Mouse (Mus musculus): ENCODE results near the gene Gspt1. TPM values are rescaled to one million over a fixed set of nuclear protein-coding genes. Genes with fewer than 3 reads are reported as not detected.

Gene Gspt1
- total and polyA plus RNA-seq, 3 experiments, result 84.4 to 547 (median 376) TPM

GRCm38 (mm10) chr16:11270642-11271041 lies 16.5 kb upstream of the Gspt1 start:
- no peak overlapping the region for H3K4me3 ChIP-seq (ENCODE audit: control insufficient read depth in 1 of 2, insufficient read depth in 1 of 2, low read depth in 2 of 2, low read length in 2 of 2)
- H3K36me3 ChIP-seq (ENCODE audit: control insufficient read depth in 1 of 2, insufficient read depth in 2 of 2, low read length in 2 of 2), result peaks cover 0 to 10% of the 10 kb centered on the region in 2 experiments; a peak in 2 of 4 replicates
- DNase-seq (ENCODE audit: low read depth, low spot score), result peak; percentile 94
- TF ChIP-seq BHLHE40 (IDR thresholded peaks at IDR 0.05; ENCODE audit: borderline replicate concordance, low read depth, low read length) (peak; percentile 46; the same call in 1 of the 2 replicates), MAX (IDR thresholded peaks at IDR 0.05; ENCODE audit: low read length) (peak; percentile 84), POLR2A (IDR thresholded peaks at IDR 0.05; ENCODE audit: control insufficient read depth in 1 of 2, insufficient read depth in 1 of 2, low read depth in 1 of 2, low read length in 2 of 2, poor library complexity in 1 of 2) (0 out of 4 replicates have a peak, but pooled peaks of 1 of the 2 experiments have one; percentile 38), CTCF (IDR thresholded peaks at IDR 0.05 in 2 of 3, conservative IDR thresholded peaks at IDR 0.05 in 1 of 3; ENCODE audit: control insufficient read depth in 1 of 3, insufficient read depth in 1 of 3, low read depth in 2 of 3, low read length in 3 of 3, poor library complexity in 1 of 3, severe bottlenecking in 1 of 3) (no peak), TBP (IDR thresholded peaks at IDR 0.05; ENCODE audit: low read depth, low read length) (peak; percentile 53), EP300 (IDR thresholded peaks at IDR 0.05; ENCODE audit: low read depth in 1 of 2, low read length in 2 of 2) (peak; percentile 46 to 62; a peak in 3 of 4 replicates), ELF1 (IDR thresholded peaks at IDR 0.05; ENCODE audit: low read depth, low read length) (no peak), MYB (IDR thresholded peaks at IDR 0.05; ENCODE audit: low read depth, low read length) (no peak), MAZ (IDR thresholded peaks at IDR 0.05; ENCODE audit: low read depth, low read length) (peak; percentile 23; the same call in 1 of the 2 replicates), USF1 (IDR thresholded peaks at IDR 0.05; ENCODE audit: low read depth, low read length) (no peak), JUND (IDR thresholded peaks at IDR 0.05; ENCODE audit: low read depth, low read length) (no peak), SMC3 (IDR thresholded peaks at IDR 0.05; ENCODE audit: low read depth, low read length) (no peak; the same call in 1 of the 2 replicates), MAFK (IDR thresholded peaks at IDR 0.05; ENCODE audit: borderline replicate concordance, low read depth, low read length) (peak; percentile 82), GABPA (IDR thresholded peaks at IDR 0.05; ENCODE audit: low read depth, low read length) (peak; percentile 88), TCF12 (IDR thresholded peaks at IDR 0.05; ENCODE audit: low read depth, low read length) (peak; percentile 52; the same call in 1 of the 2 replicates), RCOR1 (IDR thresholded peaks at IDR 0.05; ENCODE audit: low read depth, low read length) (peak; percentile 55; the same call in 1 of the 2 replicates), USF2 (IDR thresholded peaks at IDR 0.05; ENCODE audit: borderline replicate concordance in 1 of 2, insufficient read depth in 1 of 2, low read depth in 1 of 2, low read length in 2 of 2) (no peak), POLR2AphosphoS5 (IDR thresholded peaks at IDR 0.05; ENCODE audit: borderline replicate concordance, low read depth, low read length) (no peak), ETS1 (IDR thresholded peaks at IDR 0.05; ENCODE audit: low read depth, low read length) (peak; percentile 82), MXI1 (IDR thresholded peaks at IDR 0.05; ENCODE audit: low read depth, low read length) (peak; percentile 89), NRF1 (IDR thresholded peaks at IDR 0.05; ENCODE audit: insufficient read depth, low read depth, low read length, poor library complexity, severe bottlenecking) (no peak), ZKSCAN1 (IDR thresholded peaks at IDR 0.05; ENCODE audit: low read depth, low read length) (no peak), ZNF384 (IDR thresholded peaks at IDR 0.05; ENCODE audit: low read depth, low read length) (peak; percentile 97), MEF2A (IDR thresholded peaks at IDR 0.05; ENCODE audit: extremely low read depth, insufficient replicate concordance, low read depth, low read length, poor library complexity, severe bottlenecking) (no peak), MYC (IDR thresholded peaks at IDR 0.05; ENCODE audit: low read depth, low read length) (peak; percentile 91), SIN3A (IDR thresholded peaks at IDR 0.05; ENCODE audit: low read length) (peak; percentile 65; the same call in 1 of the 2 replicates), RAD21 (IDR thresholded peaks at IDR 0.05; ENCODE audit: low read depth, low read length) (no peak), UBTF (IDR thresholded peaks at IDR 0.05; ENCODE audit: borderline replicate concordance, insufficient read depth, low read depth, low read length) (no peak), GATA1 (IDR thresholded peaks at IDR 0.05; ENCODE audit: low read depth, low read length) (peak; percentile 65; the same call in 1 of the 2 replicates), POLR2AphosphoS2 (IDR thresholded peaks at IDR 0.05; ENCODE audit: low read length) (no peak), CHD2 (IDR thresholded peaks at IDR 0.05; ENCODE audit: low read length) (no peak), KAT2A (conservative IDR thresholded peaks at IDR 0.05; ENCODE audit: low read depth, low read length) (no peak)
- H3K27ac ChIP-seq (ENCODE audit: control insufficient read depth, low read depth, low read length), result peak overlapping the region; percentile 56
- H3K79me2 ChIP-seq (ENCODE audit: control insufficient read depth, insufficient read depth, low read length, poor library complexity), result no peaks in the 10 kb centered on the region
- H3K4me1 ChIP-seq (ENCODE audit: control insufficient read depth in 1 of 2, insufficient read depth in 2 of 2, low read length in 2 of 2), result peaks cover 7 to 10% of the 10 kb centered on the region in 2 experiments
- peak overlapping the region; percentile 55 for H3K9ac ChIP-seq (ENCODE audit: control insufficient read depth, low read depth, low read length, poor library complexity, severe bottlenecking)
- no peaks in the 10 kb centered on the region for H3K9me3 ChIP-seq (replicated peaks; ENCODE audit: insufficient read depth, low read length)
- no peaks in the 10 kb centered on the region for H3K27me3 ChIP-seq (ENCODE audit: control insufficient read depth in 1 of 2, insufficient read depth in 2 of 2, low read length in 2 of 2)

Measured in MEL (cell line).